Mouse (Mus musculus): ENCODE measurements at regions not wholly inside any gene's neighbourhood (a gene's known extent, or its start where the extent isn't known, plus 50 kb on each side); places are given as distances from the start of the nearest gene placed in this dataset.
A peak's percentile ranks its signal among the peaks of the same experiment; 100 is the strongest.

DNA sequence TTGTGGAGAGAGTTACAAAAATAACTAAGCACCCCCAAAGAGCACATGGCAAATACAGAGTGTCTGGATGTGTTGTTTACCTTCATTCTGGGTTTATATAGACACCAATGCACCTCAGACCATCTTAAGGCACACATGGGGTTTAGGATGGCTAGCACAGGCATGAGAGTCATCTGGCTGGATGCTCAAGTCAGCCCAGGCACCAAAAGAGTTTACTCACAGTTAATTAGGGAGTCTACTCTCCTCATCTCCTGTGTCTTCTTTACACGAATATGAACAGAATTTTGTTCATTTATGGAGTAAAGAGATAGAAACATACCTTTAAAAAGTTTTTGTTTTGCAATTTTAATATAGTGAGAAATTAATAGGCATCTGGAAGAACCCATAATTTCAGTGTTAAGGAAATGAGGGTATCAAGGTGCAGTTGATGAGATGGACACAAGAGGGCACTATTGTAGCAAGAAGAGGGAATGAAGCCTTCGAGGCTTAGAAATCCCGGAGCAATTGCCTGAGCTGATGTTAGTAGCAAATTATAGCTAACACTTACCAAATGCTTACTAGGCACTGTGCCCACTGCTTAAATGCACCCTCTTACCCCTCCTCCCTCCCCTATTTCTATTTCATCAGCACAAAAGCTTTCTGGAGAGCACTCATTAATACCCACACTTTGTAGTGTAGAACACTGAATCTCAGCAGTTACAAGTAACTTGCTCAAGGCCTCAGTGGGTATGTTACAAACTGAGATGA, 174.6 kb downstream of the Eepd1 start:
- peak; percentile 83 for DNase-seq (ENCODE audit: low spot score)
- WGBS = 1% methylated on average over 3 of the region's 3 CpGs
- Histone ChIP-seq H3K27me3 (replicated peaks; ENCODE audit: control insufficient read depth, insufficient read depth, low read length) (no peaks in the 10 kb centered on the region; the same call in 1 of the 2 replicates), H3K27ac (replicated peaks; ENCODE audit: low read depth, low read length) (no peak overlapping the region), H3K4me2 (ENCODE audit: low read depth, low read length) (no peak overlapping the region), H3K36me3 (ENCODE audit: control insufficient read depth, insufficient read depth, low read length) (no peaks in the 10 kb centered on the region), H3K4me3 (ENCODE audit: low read depth, low read length) (no peak overlapping the region), H3K9ac (ENCODE audit: low read depth, low read length) (no peak overlapping the region), H3K4me1 (ENCODE audit: control insufficient read depth, insufficient read depth, low read length) (no peaks in the 10 kb centered on the region), H3K9me3 (ENCODE audit: control insufficient read depth, low read length) (no peaks in the 10 kb centered on the region)
- ATAC-seq (ENCODE audit: low read depth) = peak; percentile 60; the same call in 1 of the 2 replicates

DNA sequence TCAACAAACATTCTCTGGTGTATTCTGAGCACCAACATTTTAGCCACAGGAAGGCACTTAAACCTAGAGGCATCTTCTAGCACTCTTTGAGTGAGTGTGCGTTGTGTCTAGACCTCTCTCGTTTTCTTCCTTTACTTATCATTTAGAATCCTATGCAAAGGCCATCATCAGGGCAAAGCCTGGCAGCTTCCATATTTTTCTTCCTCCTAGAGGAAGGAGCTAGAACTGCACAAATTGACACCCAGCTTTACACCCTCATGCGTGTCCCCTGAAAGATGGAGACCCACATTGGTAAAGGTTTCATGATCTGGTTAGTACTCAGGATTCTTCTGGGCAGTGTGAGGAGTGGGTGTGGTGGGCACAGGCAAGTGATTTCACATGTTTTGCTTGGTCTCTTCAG, 175.2 kb downstream of the Eepd1 start:
- DNase-seq (ENCODE audit: low spot score) (no peak), ATAC-seq (ENCODE audit: low read depth) (no peak)
- no peaks in the 10 kb centered on the region for H3K9me3 ChIP-seq (ENCODE audit: control insufficient read depth, low read length)
- H3K4me1 ChIP-seq (ENCODE audit: control insufficient read depth, insufficient read depth, low read length) = no peaks in the 10 kb centered on the region
- no peak overlapping the region for H3K27ac ChIP-seq (replicated peaks; ENCODE audit: low read depth, low read length)
- H3K36me3 ChIP-seq (ENCODE audit: control insufficient read depth, insufficient read depth, low read length) = no peaks in the 10 kb centered on the region
- WGBS = 84% methylated on average over 3 of the region's 3 CpGs
- H3K9ac ChIP-seq (ENCODE audit: low read depth, low read length) = no peak overlapping the region
- H3K4me3 ChIP-seq (ENCODE audit: low read depth, low read length) = no peak overlapping the region
- no peak overlapping the region for H3K4me2 ChIP-seq (ENCODE audit: low read depth, low read length)
- no peaks in the 10 kb centered on the region; the same call in 1 of the 2 replicates for H3K27me3 ChIP-seq (replicated peaks; ENCODE audit: control insufficient read depth, insufficient read depth, low read length)

DNA sequence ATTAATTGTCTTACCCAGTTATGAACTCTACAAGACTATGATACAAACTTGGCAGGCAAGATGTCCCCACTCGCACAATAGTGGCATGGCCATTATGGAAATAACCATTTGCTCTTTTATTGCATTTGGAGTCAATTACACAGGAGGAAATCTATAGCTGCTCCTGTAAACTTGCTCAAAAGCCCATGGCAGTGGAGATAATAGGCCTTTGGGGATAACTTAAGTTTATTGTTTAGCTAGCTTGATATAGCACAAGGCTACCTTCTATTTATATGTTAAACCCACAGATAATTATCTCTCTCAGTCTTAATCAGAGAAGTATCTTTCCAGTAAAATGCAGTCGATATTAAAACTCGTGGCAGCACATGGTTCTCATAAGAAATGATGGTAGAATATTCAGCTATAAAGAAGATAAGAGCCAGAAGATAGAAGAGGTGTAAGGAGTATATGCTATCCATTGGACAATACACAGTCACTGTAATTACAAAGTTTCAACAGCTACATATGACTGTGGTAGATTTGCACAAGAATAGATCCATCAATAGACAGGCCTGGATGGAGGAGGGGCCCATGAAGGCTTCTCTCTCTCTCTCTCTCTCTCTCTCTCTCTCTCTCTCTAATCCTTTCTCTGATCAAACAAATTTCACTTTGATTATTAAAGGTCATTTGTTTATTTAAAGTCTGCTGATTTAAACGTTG, 202.4 kb downstream of the Eepd1 start:
- 72% methylated on average over 4 of the region's 4 CpGs for WGBS
- no peaks in the 10 kb centered on the region for H3K4me1 ChIP-seq (ENCODE audit: control insufficient read depth, insufficient read depth, low read length)
- no peaks in the 10 kb centered on the region for H3K27me3 ChIP-seq (replicated peaks; ENCODE audit: control insufficient read depth, insufficient read depth, low read length)
- H3K36me3 ChIP-seq (ENCODE audit: control insufficient read depth, insufficient read depth, low read length) = no peaks in the 10 kb centered on the region
- ATAC-seq (ENCODE audit: low read depth) (no peak), DNase-seq (ENCODE audit: low spot score) (no peak)
- H3K9ac ChIP-seq (ENCODE audit: low read depth, low read length) = no peak overlapping the region
- no peak overlapping the region for H3K4me3 ChIP-seq (ENCODE audit: low read depth, low read length)
- H3K9me3 ChIP-seq (ENCODE audit: control insufficient read depth, low read length) = no peaks in the 10 kb centered on the region
- no peak overlapping the region for H3K4me2 ChIP-seq (ENCODE audit: low read depth, low read length)
- no peak overlapping the region for H3K27ac ChIP-seq (replicated peaks; ENCODE audit: low read depth, low read length)

DNA sequence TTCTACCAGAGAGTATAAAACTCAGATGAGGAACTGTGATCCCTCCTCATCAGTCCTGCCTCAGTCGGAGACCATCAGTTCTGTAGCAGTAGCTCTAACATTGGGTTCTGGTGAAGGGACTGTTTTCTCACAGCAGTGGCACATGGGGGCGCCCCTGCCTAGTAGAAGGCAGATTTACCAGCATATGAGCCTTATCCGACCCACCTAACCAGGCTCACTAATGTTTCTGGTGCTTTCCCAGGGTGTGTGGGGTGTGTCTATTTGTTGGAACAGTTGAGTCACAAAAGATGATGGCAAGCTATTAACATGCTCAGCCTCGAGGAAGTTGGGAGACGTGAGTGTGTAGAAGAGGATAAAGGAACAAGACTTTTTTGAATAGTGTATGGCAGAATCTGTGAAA, 212.3 kb downstream of the Eepd1 start:
- peak; percentile 31 for DNase-seq (ENCODE audit: low spot score)
- Histone ChIP-seq H3K9ac (ENCODE audit: low read depth, low read length) (no peak overlapping the region), H3K27me3 (replicated peaks; ENCODE audit: control insufficient read depth, insufficient read depth, low read length) (no peaks in the 10 kb centered on the region), H3K27ac (replicated peaks; ENCODE audit: low read depth, low read length) (no peak overlapping the region), H3K4me2 (ENCODE audit: low read depth, low read length) (no peak overlapping the region), H3K4me1 (ENCODE audit: control insufficient read depth, insufficient read depth, low read length) (no peaks in the 10 kb centered on the region), H3K4me3 (ENCODE audit: low read depth, low read length) (no peak overlapping the region), H3K36me3 (ENCODE audit: control insufficient read depth, insufficient read depth, low read length) (no peaks in the 10 kb centered on the region), H3K9me3 (ENCODE audit: control insufficient read depth, low read length) (no peaks in the 10 kb centered on the region)
- ATAC-seq (ENCODE audit: low read depth) = no peak
- WGBS = 48% methylated on average over 5 of the region's 5 CpGs

DNA sequence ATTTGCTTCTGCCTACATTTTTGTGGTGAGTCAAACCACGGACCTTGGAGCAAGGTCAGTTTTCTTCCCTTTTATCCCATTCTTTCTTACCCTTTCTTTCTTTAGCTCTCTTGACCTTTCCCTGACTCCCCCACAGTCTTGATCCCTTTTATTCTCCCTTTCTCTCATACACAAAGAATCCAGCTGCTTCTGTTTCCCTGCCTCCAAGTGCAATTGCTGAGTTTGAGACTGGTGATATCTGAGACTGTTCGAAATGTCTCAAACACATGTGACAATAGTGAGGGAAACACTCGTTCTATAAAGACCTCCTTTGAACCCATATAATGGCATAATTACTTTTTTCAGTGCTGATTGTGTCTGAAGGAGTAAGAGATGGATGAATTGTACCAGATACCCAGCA, 213.7 kb downstream of the Eepd1 start:
- Histone ChIP-seq H3K4me2 (ENCODE audit: low read depth, low read length) (no peak overlapping the region), H3K4me3 (ENCODE audit: low read depth, low read length) (no peak overlapping the region), H3K9me3 (ENCODE audit: control insufficient read depth, low read length) (no peaks in the 10 kb centered on the region), H3K4me1 (ENCODE audit: control insufficient read depth, insufficient read depth, low read length) (no peaks in the 10 kb centered on the region), H3K27me3 (replicated peaks; ENCODE audit: control insufficient read depth, insufficient read depth, low read length) (no peaks in the 10 kb centered on the region), H3K36me3 (ENCODE audit: control insufficient read depth, insufficient read depth, low read length) (no peaks in the 10 kb centered on the region), H3K27ac (replicated peaks; ENCODE audit: low read depth, low read length) (no peak overlapping the region), H3K9ac (ENCODE audit: low read depth, low read length) (no peak overlapping the region)
- ATAC-seq (ENCODE audit: low read depth) (no peak), DNase-seq (ENCODE audit: low spot score) (peak; percentile 16)
- 40% methylated on average over 3 of the region's 3 CpGs for WGBS

DNA sequence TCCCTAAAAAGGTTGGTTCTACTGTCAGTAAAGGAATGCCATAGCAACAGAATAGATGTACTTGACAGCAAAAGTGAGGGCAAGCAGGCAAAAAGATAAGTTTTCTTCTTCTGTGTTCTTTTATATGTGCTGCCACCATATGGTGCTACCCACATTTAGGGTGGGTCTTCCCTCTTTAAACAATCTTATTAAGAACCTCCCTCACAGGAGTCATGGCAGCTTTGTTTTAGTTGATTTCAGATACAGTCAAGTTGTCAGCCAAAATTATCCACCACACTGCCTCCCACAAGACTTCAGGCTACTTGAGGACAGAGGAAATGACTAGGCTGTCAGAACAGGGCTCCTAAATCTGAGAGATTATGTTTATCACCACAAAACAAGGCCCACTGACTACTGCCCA, 232.3 kb downstream of the Eepd1 start:
- no peaks in the 10 kb centered on the region for H3K36me3 ChIP-seq (ENCODE audit: control insufficient read depth, insufficient read depth, low read length)
- H3K27me3 ChIP-seq (replicated peaks; ENCODE audit: control insufficient read depth, insufficient read depth, low read length) = no peaks in the 10 kb centered on the region
- no peaks in the 10 kb centered on the region for H3K9me3 ChIP-seq (ENCODE audit: control insufficient read depth, low read length)
- no peak overlapping the region for H3K27ac ChIP-seq (replicated peaks; ENCODE audit: low read depth, low read length)
- no peak overlapping the region for H3K9ac ChIP-seq (ENCODE audit: low read depth, low read length)
- DNase-seq (ENCODE audit: low spot score) (no peak), ATAC-seq (ENCODE audit: low read depth) (no peak)
- H3K4me1 ChIP-seq (ENCODE audit: control insufficient read depth, insufficient read depth, low read length) = no peaks in the 10 kb centered on the region
- no peak overlapping the region for H3K4me2 ChIP-seq (ENCODE audit: low read depth, low read length)
- no peak overlapping the region for H3K4me3 ChIP-seq (ENCODE audit: low read depth, low read length)

DNA sequence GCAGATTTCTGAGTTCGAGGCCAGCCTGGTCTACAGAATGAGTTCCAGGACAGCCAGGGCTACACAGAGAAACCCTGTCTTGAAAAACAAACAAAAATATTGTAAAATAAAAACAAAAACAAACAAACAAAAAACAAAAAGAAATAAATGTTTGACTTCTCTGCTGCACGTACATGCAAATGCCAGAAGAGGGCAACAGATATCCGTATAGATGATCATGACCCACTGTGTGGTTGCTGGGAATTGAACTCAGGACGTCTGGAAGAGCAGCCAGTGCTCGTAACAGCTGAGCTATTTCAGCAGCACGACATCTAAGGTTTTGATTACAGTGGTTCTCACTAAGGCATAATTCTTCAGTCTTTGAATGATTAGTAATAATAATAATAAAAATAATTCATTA, 262.8 kb downstream of the Eepd1 start:
- WGBS = 66% methylated on average over 6 of the region's 6 CpGs
- no peaks in the 10 kb centered on the region for H3K9me3 ChIP-seq (ENCODE audit: control insufficient read depth, low read length)
- H3K4me1 ChIP-seq (ENCODE audit: control insufficient read depth, insufficient read depth, low read length) = no peaks in the 10 kb centered on the region
- ATAC-seq (ENCODE audit: low read depth) = no peak
- H3K4me3 ChIP-seq (ENCODE audit: low read depth, low read length) = no peak overlapping the region
- no peaks in the 10 kb centered on the region for H3K27me3 ChIP-seq (replicated peaks; ENCODE audit: control insufficient read depth, insufficient read depth, low read length)
- no peak overlapping the region for H3K4me2 ChIP-seq (ENCODE audit: low read depth, low read length)
- no peak overlapping the region for H3K9ac ChIP-seq (ENCODE audit: low read depth, low read length)
- no peaks in the 10 kb centered on the region for H3K36me3 ChIP-seq (ENCODE audit: control insufficient read depth, insufficient read depth, low read length)
- DNase-seq (ENCODE audit: low spot score) = no peak
- H3K27ac ChIP-seq (replicated peaks; ENCODE audit: low read depth, low read length) = no peak overlapping the region

DNA sequence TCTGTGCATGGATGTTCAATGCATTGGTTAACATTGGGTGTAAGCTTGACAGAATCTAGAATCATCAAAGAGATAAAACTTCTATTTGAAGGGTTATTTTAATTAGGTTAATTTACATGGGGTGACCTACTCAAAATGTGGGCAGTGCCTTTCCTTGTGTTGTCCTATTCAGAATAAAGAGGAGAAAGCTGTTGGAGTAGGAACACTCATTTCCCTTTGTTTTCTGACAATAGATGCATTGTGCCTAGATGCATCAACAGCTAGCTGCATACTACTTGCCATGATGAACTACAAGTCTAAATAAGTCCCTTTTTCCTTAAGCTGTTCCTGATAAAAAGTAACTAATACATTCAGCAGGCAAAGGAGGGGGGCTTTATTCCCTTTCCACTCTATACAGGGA, 269.8 kb downstream of the Eepd1 start:
- Histone ChIP-seq H3K4me3 (ENCODE audit: low read depth, low read length) (no peak overlapping the region), H3K36me3 (ENCODE audit: control insufficient read depth, insufficient read depth, low read length) (no peaks in the 10 kb centered on the region), H3K27ac (replicated peaks; ENCODE audit: low read depth, low read length) (no peak overlapping the region), H3K27me3 (replicated peaks; ENCODE audit: control insufficient read depth, insufficient read depth, low read length) (no peaks in the 10 kb centered on the region), H3K4me1 (ENCODE audit: control insufficient read depth, insufficient read depth, low read length) (no peaks in the 10 kb centered on the region), H3K4me2 (ENCODE audit: low read depth, low read length) (no peak overlapping the region), H3K9me3 (ENCODE audit: control insufficient read depth, low read length) (no peaks in the 10 kb centered on the region), H3K9ac (ENCODE audit: low read depth, low read length) (no peak overlapping the region)
- DNase-seq (ENCODE audit: low spot score) = no peak
- no peak for ATAC-seq (ENCODE audit: low read depth)

DNA sequence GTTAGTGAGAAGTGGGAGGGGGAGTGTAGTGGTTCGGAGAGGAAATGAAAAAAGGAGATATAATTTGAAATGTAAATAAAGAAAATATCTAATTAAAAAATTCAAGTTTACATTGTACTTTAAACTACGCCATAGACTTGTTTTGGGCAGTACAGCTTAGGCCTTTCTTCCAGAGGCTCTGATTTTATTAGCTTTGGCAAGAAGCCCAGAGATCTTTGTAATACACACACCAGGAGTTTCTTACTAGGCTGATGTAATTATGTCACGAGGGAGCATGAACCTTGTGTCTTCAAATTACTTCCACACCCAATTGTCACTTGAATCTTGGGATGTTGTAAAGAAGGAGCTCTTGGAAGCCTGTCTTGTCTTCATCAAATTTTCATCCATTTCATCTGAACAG, 292.6 kb downstream of the Eepd1 start:
- Histone ChIP-seq H3K9ac (ENCODE audit: low read depth, low read length) (no peak overlapping the region), H3K4me3 (ENCODE audit: low read depth, low read length) (no peak overlapping the region), H3K27me3 (replicated peaks; ENCODE audit: control insufficient read depth, insufficient read depth, low read length) (no peaks in the 10 kb centered on the region), H3K4me1 (ENCODE audit: control insufficient read depth, insufficient read depth, low read length) (no peaks in the 10 kb centered on the region), H3K36me3 (ENCODE audit: control insufficient read depth, insufficient read depth, low read length) (no peaks in the 10 kb centered on the region), H3K4me2 (ENCODE audit: low read depth, low read length) (no peak overlapping the region), H3K27ac (replicated peaks; ENCODE audit: low read depth, low read length) (no peak overlapping the region), H3K9me3 (ENCODE audit: control insufficient read depth, low read length) (no peaks in the 10 kb centered on the region)
- WGBS = 41% methylated on average over 3 of the region's 3 CpGs
- peak; percentile 90 for ATAC-seq (ENCODE audit: low read depth)
- DNase-seq (ENCODE audit: low spot score) = peak; percentile 90

Measured in embryonic facial prominence, embryonic 14.5 days (tissue).